Mouse (Mus musculus) hindbrain, embryonic 11.5 days (tissue): ENCODE data around the gene Afmid. TPM values are rescaled to one million over a fixed set of nuclear protein-coding genes. Genes with fewer than 3 reads are reported as not detected.
"Not testable (repeated sequence)": the region's sequence is repeated elsewhere in the genome, so short reads cannot be mapped to it uniquely, and the experiment has no call there.

Experiments used
- ATAC-seq: fragments of 200-750 bp; cut with Nextera tagmentation; 2 replicates; pipeline ENCODE4 v1.8.0; 2017; ENCODE audit warnings: mild to moderate bottlenecking, moderate TSS enrichment, moderate library complexity; ENCODE audit not compliant: low FRiP score
- DNase-seq: peaks from one replicate; pipeline ENCODE4 v3.0.0-alpha.2; 2015; ENCODE audit warnings: low spot score
- H3K27ac ChIP-seq: fragments of 300-500 bp; sonication (generic); 2 replicates; pipeline ENCODE4 v1.5.1; 2014; ENCODE audit warnings: mild to moderate bottlenecking, low read depth, low read length
- H3K27me3 ChIP-seq: fragments of 300-500 bp; sonication (generic); 2 replicates; pipeline ENCODE4 v1.6.1; 2014; ENCODE audit warnings: mild to moderate bottlenecking, low read length, moderate library complexity, mixed read lengths; ENCODE audit not compliant: control insufficient read depth, insufficient read depth
- H3K36me3 ChIP-seq: fragments of 300-500 bp; sonication (generic); 2 replicates; pipeline ENCODE4 v1.6.1; 2014; ENCODE audit warnings: mild to moderate bottlenecking, low read length, moderate library complexity, mixed read lengths; ENCODE audit not compliant: control insufficient read depth, insufficient read depth
- H3K4me1 ChIP-seq: fragments of 300-500 bp; sonication (generic); replicated peaks from 2 replicates; pipeline ENCODE4 v1.6.1; 2014; ENCODE audit warnings: low read length, mixed read lengths; ENCODE audit not compliant: control insufficient read depth, insufficient read depth
- H3K4me2 ChIP-seq: fragments of 300-500 bp; sonication (generic); replicated peaks from 2 replicates; pipeline ENCODE4 v1.6.1; 2014; ENCODE audit warnings: mild to moderate bottlenecking, low read depth, low read length
- H3K4me3 ChIP-seq: fragments of 300-500 bp; sonication (generic); 2 replicates; pipeline ENCODE4 v1.5.1; 2014; ENCODE audit warnings: low read depth, low read length
- H3K9ac ChIP-seq: fragments of 300-500 bp; sonication (generic); 2 replicates; pipeline ENCODE4 v1.6.1; 2014; ENCODE audit warnings: low read depth, low read length
- H3K9me3 ChIP-seq: fragments of 300-500 bp; sonication (generic); 2 replicates; pipeline ENCODE4 v1.6.1; 2016; ENCODE audit warnings: low read length; ENCODE audit not compliant: control insufficient read depth
- WGBS: fragments of 180-500 bp; shearing (Covaris S2); extraction: QIAGEN DNeasy Blood & Tissue Kit; methylation state at CpG from one replicate; pipeline ENCODE4 v1.1.7; 2014; 5-methylcytosine and 5-hydroxymethylcytosine counted together
- polyA plus RNA-seq: library from polyadenylated mRNA; unstranded; fragments of >200 nt; fragmentation: Nextera tagmentation; extraction: Ambion mirVana; gene quantifications from 2 replicates; pipeline ENCODE4 v1.2.1, GENCODE M21; 2014

Afmid gene
- polyA plus RNA-seq, 1 experiment from 2014 or later, result 3.5 TPM

DNA sequence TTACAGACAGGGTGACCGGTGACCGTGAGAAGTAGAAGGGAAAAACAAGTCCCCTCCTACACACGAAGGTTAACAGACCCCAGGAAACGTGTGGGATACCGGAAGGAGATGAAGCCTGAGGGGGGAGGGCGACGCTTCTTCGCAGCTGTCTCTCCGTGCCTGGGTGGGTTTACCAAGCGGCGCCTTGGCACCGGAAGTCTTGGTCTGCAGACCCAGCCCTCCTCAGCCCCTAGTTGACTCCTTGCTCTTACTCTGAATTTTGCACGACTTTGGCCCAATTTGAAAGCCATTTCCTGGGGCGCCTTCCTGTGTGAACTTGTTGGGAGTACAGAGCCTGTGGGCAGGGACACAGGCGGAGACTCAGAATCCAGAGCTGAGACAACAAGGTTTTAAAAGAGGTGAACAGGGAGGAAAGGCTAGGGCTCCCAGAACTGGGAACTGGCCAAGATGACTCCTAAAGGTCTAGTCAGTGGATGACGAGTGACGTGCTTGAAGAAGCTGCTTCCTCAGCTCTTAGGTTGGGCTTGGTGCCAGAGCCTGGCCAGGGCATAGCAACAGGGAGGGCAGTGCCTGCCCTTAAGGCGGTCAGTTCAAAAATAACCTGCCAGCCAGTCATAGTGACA, 44.4 kb upstream of the Afmid start:
- peaks cover 18% of the 10 kb centered on the region for H3K4me1 ChIP-seq
- no peak for ATAC-seq
- H3K36me3 ChIP-seq, result no peaks in the 10 kb centered on the region
- peak; percentile 32 for DNase-seq
- WGBS, result 25% methylated on average over 18 of the region's 18 CpGs
- peaks cover 38% of the 10 kb centered on the region for H3K27me3 ChIP-seq
- H3K27ac ChIP-seq, result peak overlapping the region; percentile 47
- H3K4me3 ChIP-seq, result no peak overlapping the region; the same call in 1 of the 2 replicates
- peak overlapping the region; percentile 15; the same call in 1 of the 2 replicates for H3K4me2 ChIP-seq
- no peak overlapping the region for H3K9ac ChIP-seq
- no peaks in the 10 kb centered on the region for H3K9me3 ChIP-seq

GRCm38 (mm10) chr11:117781993-117782704, 43.6 kb upstream of the Afmid start, which contains the start of the genes Tmc8 and Tmc6:
Gene Tmc8, plus strand, starts transcription at chr11:117782076.
Gene Tmc6, minus strand, starts transcription at chr11:117782198.
- H3K4me2 ChIP-seq, result peak within 1 kb of the TSS; percentile 44
- peak within 1 kb of the TSS; percentile 28; the same call in 1 of the 2 replicates for H3K4me3 ChIP-seq
- H3K27me3 ChIP-seq, result peaks cover 38% of the 10 kb centered on the region
- DNase-seq (no peak), ATAC-seq (no peak)
- H3K9ac ChIP-seq, result peak within 1 kb of the TSS; percentile 42; the same call in 1 of the 2 replicates
- H3K36me3 ChIP-seq, result no peaks in the 10 kb centered on the region
- 44% methylated on average over 23 of the region's 24 CpGs for WGBS
- H3K4me1 ChIP-seq, result peaks cover 18% of the 10 kb centered on the region
- H3K9me3 ChIP-seq, result no peaks in the 10 kb centered on the region
- H3K27ac ChIP-seq, result peak within 1 kb of the TSS; percentile 47

DNA sequence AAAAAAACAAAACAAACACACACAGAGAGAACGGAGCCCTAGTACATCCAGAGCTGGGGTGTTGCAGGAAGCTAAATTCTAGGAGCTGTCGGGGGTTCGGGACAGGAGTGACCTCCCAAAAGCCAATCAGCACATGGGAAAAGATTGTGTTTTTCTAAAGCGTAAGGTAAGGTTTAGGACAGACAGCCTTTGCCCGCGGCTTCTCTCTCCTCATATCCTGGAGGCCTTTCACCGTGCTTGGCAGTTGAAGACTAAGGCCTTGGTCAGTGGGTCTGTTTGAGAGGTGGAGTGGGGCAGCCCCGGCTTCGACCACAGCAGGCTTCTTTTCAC, 43.1 kb upstream of the Afmid start:
- no peak for ATAC-seq
- H3K4me2 ChIP-seq, result peak overlapping the region; percentile 44
- H3K36me3 ChIP-seq, result no peaks in the 10 kb centered on the region
- H3K9ac ChIP-seq, result no peak overlapping the region
- 51% methylated on average over 9 of the region's 9 CpGs for WGBS
- DNase-seq, result no peak
- H3K4me3 ChIP-seq, result peak overlapping the region; percentile 28; the same call in 1 of the 2 replicates
- H3K9me3 ChIP-seq, result no peaks in the 10 kb centered on the region
- H3K27ac ChIP-seq, result no peak overlapping the region
- H3K27me3 ChIP-seq, result peaks cover 38% of the 10 kb centered on the region
- peaks cover 18% of the 10 kb centered on the region for H3K4me1 ChIP-seq

- Histone ChIP-seq H3K4me1 (peaks cover 18% of the 10 kb centered on the region), H3K36me3 (no peaks in the 10 kb centered on the region), H3K9ac (peak overlapping the region; percentile 42; the same call in 1 of the 2 replicates), H3K4me3 (peak overlapping the region; percentile 28; the same call in 1 of the 2 replicates), H3K27me3 (peaks cover 38% of the 10 kb centered on the region), H3K9me3 (no peaks in the 10 kb centered on the region), H3K27ac (no peak overlapping the region), H3K4me2 (peak overlapping the region; percentile 44)
- DNase-seq (peak; percentile 81), ATAC-seq (peak; percentile 17; the same call in 1 of the 2 replicates)
- WGBS, result 5% methylated on average over 23 of the region's 31 CpGs
These were observed 42.6 kb upstream of the Afmid start for GRCm38 (mm10) chr11:117783089-117783488.

DNA sequence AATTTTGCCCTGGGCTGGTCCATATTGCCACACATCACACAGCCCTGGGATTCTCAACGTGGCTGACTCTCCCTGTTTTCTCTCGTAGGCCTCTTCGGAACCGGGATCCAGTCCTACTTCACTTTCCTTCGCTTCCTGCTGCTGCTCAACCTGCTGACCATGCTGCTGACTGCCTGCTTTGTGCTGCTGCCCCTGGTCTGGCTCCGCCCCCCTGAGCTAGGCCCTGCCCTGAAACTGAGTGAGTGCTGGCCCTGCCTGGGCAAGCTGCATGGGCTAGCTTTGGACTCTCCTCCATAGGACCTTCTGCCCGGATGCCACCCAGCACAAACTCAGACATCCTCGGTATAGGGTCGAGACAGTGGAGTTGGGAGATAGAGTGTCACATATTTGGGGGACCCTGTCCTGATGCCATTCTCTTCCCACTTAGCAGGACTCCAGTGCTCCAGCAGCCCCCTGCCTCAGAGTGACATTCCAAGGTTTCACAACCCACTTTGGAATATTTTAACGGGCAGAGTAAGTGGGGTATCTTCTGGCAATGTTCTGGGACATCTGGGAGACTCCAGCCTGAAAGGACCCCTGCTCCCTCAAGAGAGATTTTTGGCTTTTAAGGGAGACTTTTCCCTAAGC, 41.9 kb upstream of the Afmid start:
- H3K9me3 ChIP-seq, result no peaks in the 10 kb centered on the region
- peak; percentile 20 for DNase-seq
- H3K4me2 ChIP-seq, result peak overlapping the region; percentile 44
- no peaks in the 10 kb centered on the region for H3K36me3 ChIP-seq
- H3K9ac ChIP-seq, result no peak overlapping the region
- WGBS, result 31% methylated on average over 10 of the region's 10 CpGs
- H3K4me1 ChIP-seq, result peaks cover 18% of the 10 kb centered on the region
- no peak overlapping the region for H3K4me3 ChIP-seq
- no peak overlapping the region for H3K27ac ChIP-seq
- peaks cover 38% of the 10 kb centered on the region for H3K27me3 ChIP-seq
- ATAC-seq, result no peak

DNA sequence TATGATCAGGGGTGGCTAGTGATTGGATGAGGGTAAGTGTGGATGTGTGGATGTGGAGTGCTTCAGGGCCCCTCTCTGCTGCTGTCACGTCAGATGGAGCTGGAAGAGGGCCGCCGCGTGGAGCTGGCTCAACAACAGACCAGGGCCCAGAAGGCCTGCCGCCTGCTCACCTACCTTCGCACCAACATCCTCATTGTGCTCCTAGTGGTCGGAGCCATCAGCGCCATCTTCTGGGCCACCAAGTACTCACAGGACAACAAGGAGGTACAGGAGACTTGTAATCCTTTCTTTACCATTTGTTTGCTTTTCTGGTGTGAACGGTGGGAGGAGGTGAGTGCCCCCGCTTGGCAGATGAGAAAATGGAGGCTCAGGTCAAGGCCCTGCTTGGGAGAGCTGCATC, 39.4 kb upstream of the Afmid start:
- H3K4me1 ChIP-seq, result peaks cover 4% of the 10 kb centered on the region
- no peak overlapping the region for H3K27ac ChIP-seq
- no peak overlapping the region for H3K9ac ChIP-seq
- H3K4me2 ChIP-seq, result no peak overlapping the region
- H3K36me3 ChIP-seq, result no peaks in the 10 kb centered on the region
- DNase-seq (peak; percentile 69), ATAC-seq (no peak)
- H3K4me3 ChIP-seq, result no peak overlapping the region
- peaks cover 29% of the 10 kb centered on the region for H3K27me3 ChIP-seq
- no peaks in the 10 kb centered on the region for H3K9me3 ChIP-seq
- 10% methylated on average over 10 of the region's 10 CpGs for WGBS

DNA sequence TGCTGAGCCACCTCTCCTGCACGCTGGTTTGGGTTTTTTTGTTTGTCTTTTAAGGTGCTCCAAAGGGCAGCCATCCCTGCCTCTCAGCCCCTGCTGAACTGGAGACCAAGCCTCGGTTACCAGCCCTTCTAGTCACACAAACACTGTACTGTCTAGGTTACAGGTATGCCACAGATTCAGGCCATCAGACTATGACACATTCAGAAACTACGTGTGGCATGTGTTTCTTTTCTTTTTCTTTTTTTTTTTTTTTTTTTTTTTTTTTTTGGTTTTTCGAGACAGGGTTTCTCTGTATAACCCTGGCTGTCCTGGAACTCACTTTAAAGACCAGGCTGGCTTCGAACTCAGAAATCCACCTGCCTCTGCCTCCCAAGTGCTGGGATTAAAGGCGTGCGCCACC, 37.2 kb upstream of the Afmid start:
- not testable (repeated sequence) for ATAC-seq, H3K4me2 ChIP-seq, H3K9ac ChIP-seq, H3K27ac ChIP-seq, DNase-seq, H3K4me1 ChIP-seq, H3K36me3 ChIP-seq, H3K4me3 ChIP-seq, H3K9me3 ChIP-seq
- peaks cover 16% of the 10 kb centered on the region for H3K27me3 ChIP-seq
- 84% methylated on average over 7 of the region's 7 CpGs for WGBS

- Histone ChIP-seq H3K36me3 (no peaks in the 10 kb centered on the region), H3K27me3 (peaks cover 7% of the 10 kb centered on the region), H3K4me2 (peak overlapping the region; percentile 7; the same call in 1 of the 2 replicates), H3K4me3 (no peak overlapping the region), H3K9ac (no peak overlapping the region), H3K27ac (no peak overlapping the region), H3K9me3 (no peaks in the 10 kb centered on the region), H3K4me1 (no peaks in the 10 kb centered on the region)
- ATAC-seq, result no peak
- 10% methylated on average over 14 of the region's 14 CpGs for WGBS
- peak; percentile 78 for DNase-seq
These were observed 35.4 kb upstream of the Afmid start for GRCm38 (mm10) chr11:117790286-117790685.
